Mouse (Mus musculus) heart, postnatal 0 days (tissue): ENCODE results near the gene Txndc8.

Experiments used
- CTCF ChIP-seq: IDR thresholded peaks from 2 replicates; pipeline ENCODE4 v1.5.1; 2016; ENCODE audit warnings: antibody characterized with exemption, control low read depth, low read depth
- EP300 ChIP-seq: IDR thresholded peaks from 2 replicates; pipeline ENCODE4 v1.6.1; 2016; ENCODE audit warnings: antibody characterized with exemption, low read depth

DNA sequence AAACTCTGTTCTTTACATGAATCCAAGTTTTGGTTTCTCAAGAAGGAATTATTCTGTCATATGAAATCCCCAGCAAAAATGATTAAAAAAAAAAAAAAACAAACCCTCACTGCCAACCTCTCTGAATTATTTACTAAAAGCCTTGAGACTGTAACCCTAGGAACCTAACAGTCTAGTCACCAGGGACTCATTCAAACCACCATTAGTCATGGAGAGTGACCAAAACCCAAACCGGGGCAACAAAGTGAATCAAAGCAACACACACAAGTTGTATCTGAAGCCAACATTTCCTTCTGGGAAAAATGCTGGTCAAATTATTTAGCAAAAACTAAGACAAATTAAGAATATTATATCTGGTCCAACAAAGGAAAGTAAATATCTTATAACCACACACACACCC, 56.0 kb downstream of the Txndc8 start:
- TF ChIP-seq CTCF (no peak), EP300 (no peak)
